Mouse (Mus musculus) lung, embryonic 16.5 days (tissue): ENCODE data around the gene Ddost. TPM values are rescaled to one million over a fixed set of nuclear protein-coding genes. Genes with fewer than 3 reads are reported as not detected.
A peak's percentile ranks its signal among the peaks of the same experiment; 100 is the strongest.
"Not testable (repeated sequence)": the region's sequence is repeated elsewhere in the genome, so short reads cannot be mapped to it uniquely, and the experiment has no call there.

Experiments used
- ATAC-seq: fragments of 200-750 bp; cut with Nextera tagmentation; 2 replicates; pipeline ENCODE4 v1.8.0; 2017; ENCODE audit warnings: low read depth, mild to moderate bottlenecking, moderate library complexity
- H3K27ac ChIP-seq: fragments of 300-500 bp; sonication (generic); 2 replicates; pipeline ENCODE4 v1.5.1; 2014; ENCODE audit warnings: mild to moderate bottlenecking, control low read depth, low read length
- H3K27me3 ChIP-seq: fragments of 300-500 bp; sonication (generic); 2 replicates; pipeline ENCODE4 v1.6.1; 2014; ENCODE audit warnings: low read depth, low read length, mixed read lengths; ENCODE audit not compliant: control insufficient read depth, insufficient read depth
- H3K36me3 ChIP-seq: fragments of 300-500 bp; sonication (generic); 2 replicates; pipeline ENCODE4 v1.6.1; 2014; ENCODE audit warnings: low read length; ENCODE audit not compliant: control insufficient read depth, insufficient read depth
- H3K4me1 ChIP-seq: fragments of 300-500 bp; sonication (generic); replicated peaks from 2 replicates; pipeline ENCODE4 v1.6.1; 2014; ENCODE audit warnings: low read length, mixed read lengths; ENCODE audit not compliant: control insufficient read depth, insufficient read depth
- H3K4me2 ChIP-seq: fragments of 300-500 bp; sonication (generic); 2 replicates; pipeline ENCODE4 v1.6.1; 2014; ENCODE audit warnings: low read depth, low read length, control low read depth
- H3K4me3 ChIP-seq: fragments of 300-500 bp; sonication (generic); 2 replicates; pipeline ENCODE4 v1.5.1; 2014; ENCODE audit warnings: mild to moderate bottlenecking, low read length, control low read depth
- H3K9ac ChIP-seq: fragments of 300-500 bp; sonication (generic); 2 replicates; pipeline ENCODE4 v1.6.1; 2014; ENCODE audit warnings: low read length, control low read depth
- H3K9me3 ChIP-seq: fragments of 300-500 bp; sonication (generic); 2 replicates; pipeline ENCODE4 v1.6.1; 2016; ENCODE audit warnings: low read length; ENCODE audit not compliant: control insufficient read depth
- WGBS: fragments of 180-500 bp; shearing (Covaris S2); extraction: QIAGEN DNeasy Blood & Tissue Kit; methylation state at CpG from one replicate; pipeline ENCODE4 v1.1.7; 2014; 5-methylcytosine and 5-hydroxymethylcytosine counted together
- polyA plus RNA-seq: library from polyadenylated mRNA; unstranded; fragments of >200 nt; fragmentation: Nextera tagmentation; extraction: Ambion mirVana; gene quantifications from 2 replicates; pipeline ENCODE4 v1.2.1, GENCODE M21; 2015

The Ddost gene
- polyA plus RNA-seq, 1 experiment from 2014 or later: 402 TPM

- not testable (repeated sequence) for H3K4me1 ChIP-seq, H3K9me3 ChIP-seq, ATAC-seq, H3K9ac ChIP-seq, H3K27ac ChIP-seq, H3K4me3 ChIP-seq, H3K36me3 ChIP-seq, H3K4me2 ChIP-seq
- H3K27me3 ChIP-seq: peaks cover 18% of the 10 kb centered on the region
- WGBS: 77% methylated on average over 8 of the region's 12 CpGs
Observed at GRCm38 (mm10) chr4:138327155-138327554, 22.6 kb downstream of the Ddost start.

- ATAC-seq: no peak
- WGBS: 54% methylated on average over 7 of the region's 7 CpGs
- peak overlapping the region; percentile 57 for H3K27ac ChIP-seq
Observed at GRCm38 (mm10) chr4:138327891-138328470, 23.5 kb downstream of the Ddost start.

GRCm38 (mm10) chr4:138330264-138330671 is 25.7 kb downstream of the Ddost start:
- WGBS: 11% methylated on average over 15 of the region's 15 CpGs
- no peak for ATAC-seq
- peaks cover 18% of the 10 kb centered on the region for H3K27me3 ChIP-seq
- no peak overlapping the region for H3K9ac ChIP-seq
- no peaks in the 10 kb centered on the region for H3K36me3 ChIP-seq
- no peak overlapping the region for H3K4me2 ChIP-seq
- H3K9me3 ChIP-seq: no peaks in the 10 kb centered on the region
- no peaks in the 10 kb centered on the region; the same call in 1 of the 2 replicates for H3K4me1 ChIP-seq
- H3K27ac ChIP-seq: no peak overlapping the region
- H3K4me3 ChIP-seq: no peak overlapping the region

More at GRCm38 (mm10) chr4:138327891-138328470, 23.5 kb downstream of the Ddost start:
- Histone ChIP-seq H3K4me2 (peak overlapping the region; percentile 40), H3K36me3 (no peaks in the 10 kb centered on the region), H3K27me3 (peaks cover 18% of the 10 kb centered on the region), H3K9me3 (no peaks in the 10 kb centered on the region), H3K9ac (peak overlapping the region; percentile 24; the same call in 1 of the 2 replicates), H3K4me1 (peaks cover 5% of the 10 kb centered on the region), H3K4me3 (peak overlapping the region; percentile 31)

GRCm38 (mm10) chr4:138331647-138332046 is 27.1 kb downstream of the Ddost start:
- H3K36me3 ChIP-seq: no peaks in the 10 kb centered on the region
- WGBS: 66% methylated on average over 9 of the region's 9 CpGs
- H3K4me2 ChIP-seq: no peak overlapping the region
- ATAC-seq: no peak
- no peak overlapping the region for H3K4me3 ChIP-seq
- peaks cover 18% of the 10 kb centered on the region for H3K27me3 ChIP-seq
- no peaks in the 10 kb centered on the region for H3K9me3 ChIP-seq
- H3K27ac ChIP-seq: no peak overlapping the region
- H3K9ac ChIP-seq: no peak overlapping the region
- H3K4me1 ChIP-seq: no peaks in the 10 kb centered on the region

GRCm38 (mm10) chr4:138333135-138333534 is 28.6 kb downstream of the Ddost start:
- 75% methylated on average over 4 of the region's 4 CpGs for WGBS
- ATAC-seq: no peak

GRCm38 (mm10) chr4:138335036-138335435 is 30.5 kb downstream of the Ddost start:
- Histone ChIP-seq H3K4me3 (no peak overlapping the region), H3K27me3 (peaks cover 17% of the 10 kb centered on the region)
- ATAC-seq: no peak

More at GRCm38 (mm10) chr4:138333135-138333534, 28.6 kb downstream of the Ddost start:
- H3K4me1 ChIP-seq: no peaks in the 10 kb centered on the region
- no peak overlapping the region for H3K27ac ChIP-seq
- no peaks in the 10 kb centered on the region for H3K9me3 ChIP-seq
- H3K4me3 ChIP-seq: no peak overlapping the region
- H3K27me3 ChIP-seq: peaks cover 18% of the 10 kb centered on the region
- H3K4me2 ChIP-seq: no peak overlapping the region
- H3K36me3 ChIP-seq: no peaks in the 10 kb centered on the region
- no peak overlapping the region for H3K9ac ChIP-seq

GRCm38 (mm10) chr4:138335648-138336047 is 31.1 kb downstream of the Ddost start:
- H3K27me3 ChIP-seq: peaks cover 10% of the 10 kb centered on the region
- H3K36me3 ChIP-seq: no peaks in the 10 kb centered on the region
- no peaks in the 10 kb centered on the region for H3K9me3 ChIP-seq
- H3K27ac ChIP-seq: no peak overlapping the region
- WGBS: 85% methylated on average over 6 of the region's 6 CpGs
- no peak overlapping the region for H3K4me3 ChIP-seq
- H3K9ac ChIP-seq: no peak overlapping the region
- no peaks in the 10 kb centered on the region for H3K4me1 ChIP-seq
- H3K4me2 ChIP-seq: no peak overlapping the region
- ATAC-seq: no peak

More at GRCm38 (mm10) chr4:138335036-138335435, 30.5 kb downstream of the Ddost start:
- H3K4me2 ChIP-seq: no peak overlapping the region
- H3K27ac ChIP-seq: no peak overlapping the region
- no peak overlapping the region for H3K9ac ChIP-seq
- H3K4me1 ChIP-seq: no peaks in the 10 kb centered on the region
- WGBS: 72% methylated on average over 12 of the region's 12 CpGs
- no peaks in the 10 kb centered on the region for H3K9me3 ChIP-seq
- no peaks in the 10 kb centered on the region for H3K36me3 ChIP-seq

GRCm38 (mm10) chr4:138336876-138337275 is 32.3 kb downstream of the Ddost start:
- Histone ChIP-seq H3K27ac (no peak overlapping the region), H3K4me3 (no peak overlapping the region), H3K4me2 (no peak overlapping the region), H3K9me3 (no peaks in the 10 kb centered on the region), H3K9ac (no peak overlapping the region), H3K4me1 (no peaks in the 10 kb centered on the region), H3K27me3 (0 out of 2 replicates have a peak, but pooled peaks cover under 1% of the 10 kb centered on the region), H3K36me3 (no peaks in the 10 kb centered on the region)
- WGBS: 39% methylated on average over 5 of the region's 5 CpGs
- no peak for ATAC-seq

- Histone ChIP-seq H3K9me3 (no peaks in the 10 kb centered on the region), H3K36me3 (no peaks in the 10 kb centered on the region), H3K9ac (no peak overlapping the region), H3K27ac (no peak overlapping the region), H3K4me2 (no peak overlapping the region), H3K4me3 (no peak overlapping the region), H3K27me3 (no peaks in the 10 kb centered on the region), H3K4me1 (no peaks in the 10 kb centered on the region)
- no peak for ATAC-seq
- 55% methylated on average over 9 of the region's 9 CpGs for WGBS
Observed at GRCm38 (mm10) chr4:138337341-138337740, 32.8 kb downstream of the Ddost start.
